Mouse (Mus musculus): ENCODE measurements around the gene C2cd4a. TPM values are rescaled to one million over a fixed set of nuclear protein-coding genes. Genes with fewer than 3 reads are reported as not detected.

Gene C2cd4a
- polyA plus RNA-seq, 1 experiment from 2014 or later: 0.33 TPM

DNA sequence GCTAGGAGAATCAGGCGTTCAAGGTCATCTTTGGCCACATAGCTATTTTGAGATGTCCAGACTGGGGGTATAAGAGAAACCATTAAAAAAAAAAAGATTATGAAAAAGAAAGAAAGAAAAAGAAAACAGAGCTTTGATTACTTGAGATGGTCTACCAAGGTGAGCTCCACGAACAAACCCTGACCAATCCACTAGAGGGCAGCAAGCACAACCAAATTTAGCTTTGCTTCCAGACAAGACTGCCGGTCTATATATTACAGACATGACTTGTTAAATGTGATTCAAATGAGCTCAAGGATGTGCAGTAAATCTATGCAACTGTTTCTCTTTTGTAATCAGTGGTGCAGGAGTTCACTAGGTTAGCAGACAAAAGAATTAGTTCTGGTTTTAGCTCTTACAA lies 3.9 kb downstream of the C2cd4a start:
- 7% methylated on average over 3 of the region's 3 CpGs for WGBS
- DNase-seq (ENCODE audit: low spot score): peak; percentile 51

DNA sequence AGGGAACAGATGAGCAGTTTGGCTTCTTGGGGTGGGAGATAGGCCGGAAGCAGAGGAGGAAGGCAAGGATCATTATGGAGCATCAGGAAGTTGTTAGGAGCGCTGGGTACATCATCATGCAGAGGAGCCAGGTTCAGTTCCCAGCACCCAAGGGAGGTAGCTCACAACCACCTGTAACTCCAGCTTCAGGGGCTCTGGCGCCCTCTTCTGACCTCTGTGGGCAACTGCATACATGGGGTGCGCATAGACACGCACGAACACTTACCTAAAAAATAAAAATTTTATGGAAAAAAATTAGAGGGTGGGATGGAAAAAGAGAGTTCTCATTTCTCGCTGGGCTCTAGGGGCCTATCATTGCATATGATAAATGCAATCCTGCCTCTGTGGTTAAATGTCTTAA lies 6.6 kb downstream of the C2cd4a start:
- no peak overlapping the region for H3K4me3 ChIP-seq
- H3K4me1 ChIP-seq: peaks cover 8% of the 10 kb centered on the region; the same call in 1 of the 2 replicates
- WGBS: 83% methylated on average over 7 of the region's 7 CpGs
- no peaks in the 10 kb centered on the region for H3K36me3 ChIP-seq
- no peak for DNase-seq (ENCODE audit: low spot score)
- H3K9me3 ChIP-seq (replicated peaks): no peaks in the 10 kb centered on the region
- peaks cover 22% of the 10 kb centered on the region for H3K27me3 ChIP-seq (ENCODE audit: low read depth, poor library complexity, severe bottlenecking)
- no peak overlapping the region for H3K27ac ChIP-seq

More for the DNA sequence above, 3.9 kb downstream of the C2cd4a start:
- no peaks in the 10 kb centered on the region for H3K36me3 ChIP-seq
- H3K4me3 ChIP-seq: no peak overlapping the region
- H3K27ac ChIP-seq: no peak overlapping the region
- H3K4me1 ChIP-seq: peaks cover 28% of the 10 kb centered on the region
- peaks cover 48% of the 10 kb centered on the region for H3K27me3 ChIP-seq (ENCODE audit: low read depth, poor library complexity, severe bottlenecking)
- H3K9me3 ChIP-seq (replicated peaks): no peaks in the 10 kb centered on the region

GRCm38 (mm10) chr9:67823131-67823530 lies 9.0 kb downstream of the C2cd4a start:
- no peak for DNase-seq (ENCODE audit: low spot score)
- WGBS: 61% methylated on average over 5 of the region's 5 CpGs

DNA sequence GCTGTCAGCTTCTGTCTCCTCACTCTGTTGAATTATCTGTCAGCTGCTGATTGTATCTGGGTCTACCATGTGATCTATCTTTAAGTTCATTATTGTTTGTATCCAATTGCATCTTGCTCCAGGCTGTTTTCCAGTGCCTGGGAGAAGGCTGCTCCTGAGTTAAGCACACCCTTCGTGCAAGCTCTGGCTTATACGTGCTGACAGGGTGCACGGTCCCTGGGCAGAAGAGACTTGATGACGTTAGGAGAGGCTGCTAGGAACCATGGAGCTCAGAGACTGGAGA lies 13.5 kb downstream of the C2cd4a start:
- no peak overlapping the region for H3K27ac ChIP-seq
- H3K9me3 ChIP-seq (replicated peaks): no peaks in the 10 kb centered on the region
- no peak overlapping the region for H3K4me3 ChIP-seq
- DNase-seq (ENCODE audit: low spot score): no peak
- peaks cover 32% of the 10 kb centered on the region for H3K4me1 ChIP-seq
- H3K36me3 ChIP-seq: no peaks in the 10 kb centered on the region
- WGBS: 85% methylated on average over 4 of the region's 4 CpGs
- H3K27me3 ChIP-seq (ENCODE audit: low read depth, poor library complexity, severe bottlenecking): no peaks in the 10 kb centered on the region

More at GRCm38 (mm10) chr9:67823131-67823530, 9.0 kb downstream of the C2cd4a start:
- no peak overlapping the region for H3K27ac ChIP-seq
- no peaks in the 10 kb centered on the region for H3K9me3 ChIP-seq (replicated peaks)
- peaks cover 12% of the 10 kb centered on the region for H3K4me1 ChIP-seq
- no peaks in the 10 kb centered on the region for H3K27me3 ChIP-seq (ENCODE audit: low read depth, poor library complexity, severe bottlenecking)
- H3K4me3 ChIP-seq: no peak overlapping the region
- no peaks in the 10 kb centered on the region for H3K36me3 ChIP-seq

- DNase-seq (ENCODE audit: low spot score): no peak
- H3K27ac ChIP-seq: no peak overlapping the region
- no peaks in the 10 kb centered on the region for H3K36me3 ChIP-seq
- 55% methylated on average over 10 of the region's 10 CpGs for WGBS
- no peaks in the 10 kb centered on the region for H3K9me3 ChIP-seq (replicated peaks)
- H3K4me3 ChIP-seq: no peak overlapping the region
- peaks cover 30% of the 10 kb centered on the region for H3K4me1 ChIP-seq
- no peaks in the 10 kb centered on the region for H3K27me3 ChIP-seq (ENCODE audit: low read depth, poor library complexity, severe bottlenecking)
Observed at GRCm38 (mm10) chr9:67817898-67818667, 14.0 kb downstream of the C2cd4a start.

DNA sequence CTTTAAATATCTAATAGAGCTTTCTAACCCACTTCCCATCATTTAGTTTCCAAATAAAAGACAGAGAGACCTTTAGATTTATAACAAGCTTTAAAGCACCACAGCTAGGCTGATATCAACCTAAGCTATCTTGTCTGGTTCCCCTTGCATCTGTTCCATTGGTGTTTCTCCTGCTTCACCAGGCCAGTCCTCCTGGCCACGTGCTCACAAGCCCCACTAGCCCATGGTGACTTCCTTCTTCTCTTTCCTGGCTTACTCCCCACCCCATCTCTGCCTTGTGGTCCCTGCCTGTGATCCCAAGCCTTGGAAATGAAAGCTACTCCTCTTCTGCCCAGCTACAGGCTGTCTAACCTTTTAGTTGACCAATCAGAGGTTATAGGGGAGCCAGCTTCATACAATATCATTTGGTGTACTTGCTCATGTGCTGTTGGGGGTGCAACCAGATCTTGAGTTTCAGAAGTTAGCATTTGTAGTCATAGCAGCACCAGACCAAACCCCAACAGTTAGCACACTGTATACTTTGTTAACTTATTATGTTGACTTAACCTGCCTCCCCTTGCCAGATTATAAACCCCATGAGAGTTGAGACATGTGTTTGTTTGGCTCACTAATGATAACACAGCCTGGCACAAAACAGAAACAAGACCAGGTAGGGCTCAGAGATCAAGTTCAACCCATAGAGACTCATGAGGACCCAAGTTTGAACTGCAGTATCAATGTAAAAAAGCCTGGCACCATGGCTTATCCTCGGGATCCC lies 15.8 kb downstream of the C2cd4a start:
- Histone ChIP-seq H3K27me3 (ENCODE audit: low read depth, poor library complexity, severe bottlenecking) (no peaks in the 10 kb centered on the region), H3K36me3 (no peaks in the 10 kb centered on the region), H3K4me1 (peaks cover 33% of the 10 kb centered on the region), H3K4me3 (no peak overlapping the region), H3K27ac (no peak overlapping the region), H3K9me3 (replicated peaks) (no peaks in the 10 kb centered on the region)
- DNase-seq (ENCODE audit: low spot score): no peak
- 79% methylated on average over 2 of the region's 2 CpGs for WGBS

GRCm38 (mm10) chr9:67813665-67814337 lies 18.3 kb downstream of the C2cd4a start:
- DNase-seq (ENCODE audit: low spot score): peak; percentile 80
- peak overlapping the region; percentile 83 for H3K27ac ChIP-seq
- no peaks in the 10 kb centered on the region for H3K27me3 ChIP-seq (ENCODE audit: low read depth, poor library complexity, severe bottlenecking)
- H3K4me3 ChIP-seq: peak overlapping the region; percentile 35
- H3K4me1 ChIP-seq: peaks cover 33% of the 10 kb centered on the region
- no peaks in the 10 kb centered on the region for H3K9me3 ChIP-seq (replicated peaks)
- H3K36me3 ChIP-seq: no peaks in the 10 kb centered on the region
- WGBS: 9% methylated on average over 8 of the region's 8 CpGs

DNA sequence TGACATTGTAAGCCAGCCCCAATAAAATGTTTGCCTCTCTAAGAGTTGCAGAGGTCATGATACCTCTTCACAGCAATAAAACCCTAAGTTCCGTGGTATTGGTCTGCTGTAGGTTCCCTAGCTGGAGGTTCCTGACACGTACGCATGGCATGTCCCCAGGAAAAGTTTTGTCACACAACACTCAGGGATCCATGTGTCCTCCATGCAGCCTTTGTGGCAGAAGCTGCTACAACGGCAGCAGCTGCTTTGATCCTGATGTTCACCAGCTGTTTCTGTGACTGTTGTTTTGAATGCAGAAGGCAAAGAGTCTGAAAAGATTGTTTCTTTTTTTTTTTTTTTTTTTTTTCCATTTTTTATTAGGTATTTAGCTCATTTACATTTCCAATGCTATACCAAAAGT lies 19.0 kb downstream of the C2cd4a start:
- no peak for DNase-seq (ENCODE audit: low spot score)
- 66% methylated on average over 4 of the region's 4 CpGs for WGBS
- Histone ChIP-seq H3K9me3 (replicated peaks) (no peaks in the 10 kb centered on the region), H3K4me3 (no peak overlapping the region), H3K27me3 (ENCODE audit: low read depth, poor library complexity, severe bottlenecking) (no peaks in the 10 kb centered on the region), H3K27ac (peak overlapping the region; percentile 83), H3K4me1 (peaks cover 28% of the 10 kb centered on the region), H3K36me3 (no peaks in the 10 kb centered on the region)

GRCm38 (mm10) chr9:67811116-67811515 lies 21.0 kb downstream of the C2cd4a start:
- Histone ChIP-seq H3K4me3 (no peak overlapping the region), H3K36me3 (no peaks in the 10 kb centered on the region), H3K9me3 (replicated peaks) (no peaks in the 10 kb centered on the region), H3K27ac (no peak overlapping the region), H3K27me3 (ENCODE audit: low read depth, poor library complexity, severe bottlenecking) (no peaks in the 10 kb centered on the region), H3K4me1 (peaks cover 30% of the 10 kb centered on the region)
- DNase-seq (ENCODE audit: low spot score): no peak
- 93% methylated on average over 3 of the region's 3 CpGs for WGBS

- H3K4me1 ChIP-seq: peaks cover 30% of the 10 kb centered on the region
- no peaks in the 10 kb centered on the region for H3K36me3 ChIP-seq
- no peak overlapping the region for H3K4me3 ChIP-seq
- no peak overlapping the region for H3K27ac ChIP-seq
- WGBS: 62% methylated on average over 6 of the region's 6 CpGs
- 0 out of 2 replicates have a peak, but pooled peaks cover 4% of the 10 kb centered on the region for H3K27me3 ChIP-seq (ENCODE audit: low read depth, poor library complexity, severe bottlenecking)
- DNase-seq (ENCODE audit: low spot score): peak; percentile 37
- H3K9me3 ChIP-seq (replicated peaks): no peaks in the 10 kb centered on the region
Observed at GRCm38 (mm10) chr9:67810527-67810926, 21.6 kb downstream of the C2cd4a start.

DNA sequence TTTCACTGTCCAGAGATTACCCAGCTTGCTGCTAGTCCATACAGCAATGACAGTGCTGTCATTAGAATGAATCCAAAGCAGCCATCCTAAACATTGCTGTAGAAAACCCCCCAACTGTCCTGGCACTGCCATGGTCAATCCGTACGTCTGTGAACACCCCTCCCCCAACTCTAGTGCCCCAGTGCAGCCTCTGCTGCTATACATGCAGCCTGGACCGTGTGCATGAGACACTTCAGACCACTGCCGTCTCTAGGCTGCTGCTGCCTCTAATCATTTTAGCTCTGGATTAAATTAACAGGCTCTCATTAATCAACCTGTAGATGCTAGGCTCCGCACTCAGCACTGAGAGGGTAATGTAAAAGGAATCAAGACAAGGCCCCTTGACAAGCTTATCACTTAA lies 25.1 kb downstream of the C2cd4a start:
- 41% methylated on average over 5 of the region's 5 CpGs for WGBS
- H3K27ac ChIP-seq: no peak overlapping the region

GRCm38 (mm10) chr9:67802241-67802640 lies 29.9 kb downstream of the C2cd4a start:
- DNase-seq (ENCODE audit: low spot score): peak; percentile 58
- peaks cover 9% of the 10 kb centered on the region for H3K4me1 ChIP-seq
- H3K27me3 ChIP-seq (ENCODE audit: low read depth, poor library complexity, severe bottlenecking): peaks cover 10% of the 10 kb centered on the region; the same call in 1 of the 2 replicates
- WGBS: 40% methylated on average over 6 of the region's 6 CpGs
- H3K9me3 ChIP-seq (replicated peaks): no peaks in the 10 kb centered on the region
- no peaks in the 10 kb centered on the region for H3K36me3 ChIP-seq
- no peak overlapping the region for H3K27ac ChIP-seq
- no peak overlapping the region for H3K4me3 ChIP-seq

More for the DNA sequence above, 25.1 kb downstream of the C2cd4a start:
- Histone ChIP-seq H3K9me3 (replicated peaks) (no peaks in the 10 kb centered on the region), H3K36me3 (no peaks in the 10 kb centered on the region), H3K27me3 (ENCODE audit: low read depth, poor library complexity, severe bottlenecking) (peaks cover 10% of the 10 kb centered on the region; the same call in 1 of the 2 replicates), H3K4me3 (no peak overlapping the region), H3K4me1 (peaks cover 10% of the 10 kb centered on the region)
- DNase-seq (ENCODE audit: low spot score): no peak
